Mouse (Mus musculus): ENCODE data around the gene Mum1. TPM values are rescaled to one million over a fixed set of nuclear protein-coding genes. Genes with fewer than 3 reads are reported as not detected.
A peak's percentile ranks its signal among the peaks of the same experiment; 100 is the strongest.

The Mum1 gene
- total and polyA plus RNA-seq, 2 experiments from 2014 or later: 45.8 to 49.3 TPM

- peak within 1 kb of the TSS; percentile 92 for H3K27ac ChIP-seq
- peaks cover 10% of the 10 kb centered on the region; the same call in 1 of the 2 replicates for H3K36me3 ChIP-seq (ENCODE audit: insufficient read depth, low read length)
- WGBS: under 1% methylated on average over 53 of the region's 53 CpGs
- TF ChIP-seq CTCF (IDR thresholded peaks at IDR 0.05; ENCODE audit: low read depth): no peak; the same call in 1 of the 2 replicates
- H3K4me3 ChIP-seq (ENCODE audit: low read length): peak within 1 kb of the TSS; percentile 81
- peak; percentile 94 for ATAC-seq
- H3K9ac ChIP-seq (replicated peaks; ENCODE audit: low read length): peak within 1 kb of the TSS; percentile 78
- H3K27me3 ChIP-seq (ENCODE audit: insufficient read depth, low read length): no peaks in the 10 kb centered on the region
- peak; percentile 95 for DNase-seq (ENCODE audit: low spot score)
- peak within 1 kb of the TSS; percentile 90 for H3K4me2 ChIP-seq (ENCODE audit: low read depth, low read length)
- no peaks in the 10 kb centered on the region for H3K9me3 ChIP-seq (ENCODE audit: low read length)
- H3K4me1 ChIP-seq (ENCODE audit: insufficient read depth, low read length): peaks cover 7% of the 10 kb centered on the region
Observed at GRCm38 (mm10) chr10:80248971-80249640, 22.9 kb downstream of the Mum1 start, which contains the start of gene Ndufs7. Ndufs7 (plus strand) TSS chr10:80249121.

GRCm38 (mm10) chr10:80250059-80250458 lies 23.8 kb downstream of the Mum1 start:
- peaks cover 7% of the 10 kb centered on the region for H3K4me1 ChIP-seq (ENCODE audit: insufficient read depth, low read length)
- H3K36me3 ChIP-seq (ENCODE audit: insufficient read depth, low read length): peaks cover 20% of the 10 kb centered on the region
- ATAC-seq: no peak
- H3K27ac ChIP-seq: peak overlapping the region; percentile 92
- no peak for DNase-seq (ENCODE audit: low spot score)
- no peaks in the 10 kb centered on the region for H3K27me3 ChIP-seq (ENCODE audit: insufficient read depth, low read length)
- peak overlapping the region; percentile 81 for H3K4me3 ChIP-seq (ENCODE audit: low read length)
- 34% methylated on average over 2 of the region's 2 CpGs for WGBS
- H3K9me3 ChIP-seq (ENCODE audit: low read length): no peaks in the 10 kb centered on the region
- no peak for TF ChIP-seq CTCF (IDR thresholded peaks at IDR 0.05; ENCODE audit: low read depth)
- peak overlapping the region; percentile 78 for H3K9ac ChIP-seq (replicated peaks; ENCODE audit: low read length)
- H3K4me2 ChIP-seq (ENCODE audit: low read depth, low read length): peak overlapping the region; percentile 90

- Histone ChIP-seq H3K4me3 (ENCODE audit: low read length) (peak overlapping the region; percentile 81; the same call in 1 of the 2 replicates), H3K27ac (no peak overlapping the region), H3K4me2 (ENCODE audit: low read depth, low read length) (peak overlapping the region; percentile 90), H3K9me3 (ENCODE audit: low read length) (no peaks in the 10 kb centered on the region), H3K9ac (replicated peaks; ENCODE audit: low read length) (no peak overlapping the region), H3K4me1 (ENCODE audit: insufficient read depth, low read length) (peaks cover 7% of the 10 kb centered on the region), H3K27me3 (ENCODE audit: insufficient read depth, low read length) (no peaks in the 10 kb centered on the region), H3K36me3 (ENCODE audit: insufficient read depth, low read length) (peaks cover 25% of the 10 kb centered on the region)
- WGBS: 83% methylated on average over 4 of the region's 4 CpGs
- ATAC-seq (no peak), DNase-seq (ENCODE audit: low spot score) (no peak)
- no peak for TF ChIP-seq CTCF (IDR thresholded peaks at IDR 0.05; ENCODE audit: low read depth)
Observed at GRCm38 (mm10) chr10:80250573-80250972, 24.3 kb downstream of the Mum1 start.

- Histone ChIP-seq H3K9me3 (ENCODE audit: low read length) (no peaks in the 10 kb centered on the region), H3K4me1 (ENCODE audit: insufficient read depth, low read length) (peaks cover 7% of the 10 kb centered on the region), H3K4me3 (ENCODE audit: low read length) (no peak overlapping the region), H3K4me2 (ENCODE audit: low read depth, low read length) (no peak overlapping the region), H3K36me3 (ENCODE audit: insufficient read depth, low read length) (peaks cover 39% of the 10 kb centered on the region), H3K27ac (no peak overlapping the region), H3K9ac (replicated peaks; ENCODE audit: low read length) (no peak overlapping the region), H3K27me3 (ENCODE audit: insufficient read depth, low read length) (no peaks in the 10 kb centered on the region)
- no peak for TF ChIP-seq CTCF (IDR thresholded peaks at IDR 0.05; ENCODE audit: low read depth)
- no peak for DNase-seq (ENCODE audit: low spot score)
- ATAC-seq: no peak
Observed at GRCm38 (mm10) chr10:80252011-80252410, 25.8 kb downstream of the Mum1 start.

GRCm38 (mm10) chr10:80252493-80253274 lies 26.4 kb downstream of the Mum1 start:
- Histone ChIP-seq H3K9ac (replicated peaks; ENCODE audit: low read length) (no peak overlapping the region), H3K4me3 (ENCODE audit: low read length) (no peak overlapping the region), H3K27ac (no peak overlapping the region), H3K4me1 (ENCODE audit: insufficient read depth, low read length) (peaks cover 7% of the 10 kb centered on the region), H3K4me2 (ENCODE audit: low read depth, low read length) (no peak overlapping the region), H3K27me3 (ENCODE audit: insufficient read depth, low read length) (no peaks in the 10 kb centered on the region), H3K36me3 (ENCODE audit: insufficient read depth, low read length) (peaks cover 42% of the 10 kb centered on the region), H3K9me3 (ENCODE audit: low read length) (no peaks in the 10 kb centered on the region)
- no peak for DNase-seq (ENCODE audit: low spot score)
- whole genome bisulfite sequencing: 90% methylated on average over 11 of the region's 11 CpGs
- TF ChIP-seq CTCF (IDR thresholded peaks at IDR 0.05; ENCODE audit: low read depth): no peak
- ATAC-seq: no peak

- H3K27ac ChIP-seq: no peak overlapping the region
- WGBS: 87% methylated on average over 6 of the region's 6 CpGs
- H3K4me1 ChIP-seq (ENCODE audit: insufficient read depth, low read length): peaks cover 7% of the 10 kb centered on the region
Observed at GRCm38 (mm10) chr10:80253551-80253950, 27.3 kb downstream of the Mum1 start.

More at GRCm38 (mm10) chr10:80253551-80253950, 27.3 kb downstream of the Mum1 start:
- no peak for ATAC-seq
- H3K36me3 ChIP-seq (ENCODE audit: insufficient read depth, low read length): peaks cover 51% of the 10 kb centered on the region
- no peak for TF ChIP-seq CTCF (IDR thresholded peaks at IDR 0.05; ENCODE audit: low read depth)
- no peaks in the 10 kb centered on the region for H3K27me3 ChIP-seq (ENCODE audit: insufficient read depth, low read length)
- no peak for DNase-seq (ENCODE audit: low spot score)
- no peak overlapping the region for H3K9ac ChIP-seq (replicated peaks; ENCODE audit: low read length)
- no peak overlapping the region for H3K4me3 ChIP-seq (ENCODE audit: low read length)
- no peak overlapping the region for H3K4me2 ChIP-seq (ENCODE audit: low read depth, low read length)
- H3K9me3 ChIP-seq (ENCODE audit: low read length): no peaks in the 10 kb centered on the region

Measured in hindbrain, postnatal 0 days (tissue).